Comparison of ENCODE assay signal across 16 mouse cellular contexts in genomic region chr12:4430061-4430825, GRCm38 (mm10). TPM values are rescaled to one million over a fixed set of nuclear protein-coding genes. Genes with fewer than 3 reads are reported as not detected.
DNase-seq lines count a peak whose midpoint lies in the region; ATAC-seq and TF ChIP-seq lines count a peak whose summit lies in the region.
"Had no signal": no experiment of that assay in that cellular context is flagged by ENCODE, and none has a peak within 500 bp of the region (broad histone marks: within the 10 kb centered on the region; RNA-seq: fewer than 3 reads in every experiment).

No protein-coding gene starts in this region.

- TF ChIP-seq EP300 in heart, adult 2 months (IDR thresholded peaks at IDR 0.05; ENCODE audit: insufficient read depth, low read depth, low read length) = no peak

- no peak for DNase-seq in heart, adult 2 months
- DNase-seq in heart, postnatal 25 days (ENCODE audit: low spot score) = no peak
- DNase-seq in 3T3-L1 (ENCODE audit: low read depth, low spot score) = peak; percentile 2
- DNase-seq in lung, postnatal 36 days = peak; percentile 62
- no peak for DNase-seq in cerebellum, postnatal 25 days
- DNase-seq in forebrain, embryonic 14.5 days (ENCODE audit: low spot score) = no peak
- DNase-seq: cerebellum, adult 9-11 months; gastrocnemius, postnatal 36 days; heart, postnatal 4 days had no signal

- H3K9ac ChIP-seq in heart, adult 2 months (ENCODE audit: low read depth, low read length) = peak overlapping the region; percentile 58
- no peak overlapping the region for H3K9ac ChIP-seq in midbrain, embryonic 13.5 days (replicated peaks)
- no peak overlapping the region for H3K9ac ChIP-seq in forebrain, embryonic 14.5 days (ENCODE audit: low read length)
- H3K9ac ChIP-seq: embryonic facial prominence, embryonic 13.5 days; forebrain, embryonic 13.5 days; liver, embryonic 12.5 days had no signal

- H3K4me1 ChIP-seq in heart, adult 2 months (ENCODE audit: control insufficient read depth, insufficient read depth, low read length) = peaks cover 2% of the 10 kb centered on the region; the same call in 1 of the 2 replicates
- H3K4me1 ChIP-seq in bone marrow, adult 2 months (ENCODE audit: control insufficient read depth, insufficient read depth, low read length) = no peaks in the 10 kb centered on the region; the same call in 1 of the 2 replicates
- H3K4me1 ChIP-seq in midbrain, embryonic 13.5 days (replicated peaks) = no peaks in the 10 kb centered on the region
- no peaks in the 10 kb centered on the region for H3K4me1 ChIP-seq in forebrain, embryonic 14.5 days (ENCODE audit: control insufficient read depth, insufficient read depth, low read length)
- H3K4me1 ChIP-seq: forebrain, embryonic 13.5 days; liver, embryonic 12.5 days; midbrain, embryonic 10.5 days had no signal

- WGBS in heart, adult 2 months = 54% methylated on average over 3 of the region's 3 CpGs
- WGBS in bone marrow, adult 2 months = 30% methylated on average over 3 of the region's 3 CpGs
- 80% methylated on average over 3 of the region's 3 CpGs for WGBS in midbrain, embryonic 13.5 days
- WGBS in forebrain, embryonic 14.5 days = 76% methylated on average over 3 of the region's 3 CpGs

- no peak for TF ChIP-seq CTCF in heart, adult 2 months (IDR thresholded peaks at IDR 0.05)
- no peak for TF ChIP-seq CTCF in bone marrow, adult 2 months (IDR thresholded peaks at IDR 0.05; ENCODE audit: control insufficient read depth, insufficient read depth, low read length)

- no peaks in the 10 kb centered on the region for H3K9me3 ChIP-seq in midbrain, embryonic 13.5 days
- H3K9me3 ChIP-seq in forebrain, embryonic 14.5 days (replicated peaks; ENCODE audit: control insufficient read depth, low read length) = no peaks in the 10 kb centered on the region
- H3K9me3 ChIP-seq: embryonic facial prominence, embryonic 13.5 days; forebrain, embryonic 13.5 days; liver, embryonic 12.5 days; midbrain, embryonic 10.5 days had no signal

- intact Hi-C loops in heart, adult 2 months (cut with DNase I) = no loop called here
- intact Hi-C loops in heart, postnatal 25 days (cut with DNase I) = no loop called here

- H3K79me2 ChIP-seq in heart, adult 2 months (replicated peaks; ENCODE audit: control insufficient read depth, insufficient read depth, low read length) = peaks cover 8% of the 10 kb centered on the region

- no peak for TF ChIP-seq POLR2A in heart, adult 2 months (IDR thresholded peaks at IDR 0.05; ENCODE audit: insufficient read depth, low read depth, low read length)
- no peak for TF ChIP-seq POLR2A in bone marrow, adult 2 months (IDR thresholded peaks at IDR 0.05; ENCODE audit: borderline replicate concordance, control insufficient read depth, low read depth, low read length)

- no peak for ATAC-seq in midbrain, embryonic 13.5 days
- ATAC-seq in forebrain, embryonic 14.5 days = no peak
- ATAC-seq: forebrain, embryonic 13.5 days; liver, embryonic 12.5 days had no signal

- peaks cover 3% of the 10 kb centered on the region; the same call in 1 of the 2 replicates for H3K36me3 ChIP-seq in heart, adult 2 months (ENCODE audit: control insufficient read depth, insufficient read depth, low read length)
- no peaks in the 10 kb centered on the region for H3K36me3 ChIP-seq in midbrain, embryonic 13.5 days
- H3K36me3 ChIP-seq in forebrain, embryonic 14.5 days (ENCODE audit: control insufficient read depth, insufficient read depth, low read length) = no peaks in the 10 kb centered on the region
- H3K36me3 ChIP-seq: embryonic facial prominence, embryonic 13.5 days; liver, embryonic 12.5 days; midbrain, embryonic 10.5 days had no signal

- H3K4me2 ChIP-seq in midbrain, embryonic 13.5 days (replicated peaks) = no peak overlapping the region
- H3K4me2 ChIP-seq in forebrain, embryonic 14.5 days (ENCODE audit: low read length) = no peak overlapping the region
- H3K4me2 ChIP-seq: embryonic facial prominence, embryonic 13.5 days; forebrain, embryonic 13.5 days; liver, embryonic 12.5 days had no signal

- H3K27ac ChIP-seq in heart, adult 2 months = no peak overlapping the region; the same call in 1 of the 2 replicates
- H3K27ac ChIP-seq in bone marrow, adult 2 months (ENCODE audit: control insufficient read depth, insufficient read depth, low read depth, low read length, poor library complexity) = peak overlapping the region; percentile 43; the same call in 1 of the 2 replicates
- H3K27ac ChIP-seq in midbrain, embryonic 13.5 days = no peak overlapping the region
- H3K27ac ChIP-seq in forebrain, embryonic 14.5 days (ENCODE audit: low read depth, low read length) = no peak overlapping the region
- H3K27ac ChIP-seq: embryonic facial prominence, embryonic 13.5 days; forebrain, embryonic 13.5 days; kidney, postnatal 0 days; liver, embryonic 12.5 days; midbrain, embryonic 10.5 days had no signal

- no peaks in the 10 kb centered on the region for H3K27me3 ChIP-seq in heart, adult 2 months (ENCODE audit: control insufficient read depth, insufficient read depth, low read length)
- H3K27me3 ChIP-seq in midbrain, embryonic 13.5 days = no peaks in the 10 kb centered on the region
- H3K27me3 ChIP-seq in forebrain, embryonic 14.5 days (replicated peaks; ENCODE audit: control insufficient read depth, insufficient read depth, low read length) = no peaks in the 10 kb centered on the region
- H3K27me3 ChIP-seq: embryonic facial prominence, embryonic 13.5 days; forebrain, embryonic 13.5 days; liver, embryonic 12.5 days had no signal

- H3K4me3 ChIP-seq in heart, adult 2 months = no peak overlapping the region
- H3K4me3 ChIP-seq in bone marrow, adult 2 months (replicated peaks; ENCODE audit: control insufficient read depth, low read depth, low read length) = no peak overlapping the region
- no peak overlapping the region for H3K4me3 ChIP-seq in midbrain, embryonic 13.5 days (replicated peaks)
- no peak overlapping the region for H3K4me3 ChIP-seq in forebrain, embryonic 14.5 days (ENCODE audit: low read depth, low read length)
- H3K4me3 ChIP-seq: embryonic facial prominence, embryonic 13.5 days; forebrain, embryonic 13.5 days; liver, embryonic 12.5 days; midbrain, embryonic 10.5 days had no signal

RNA-seq across cellular contexts. Expression of gene Ncoa1, which starts 46.7 kb away (rescaled TPM):
- total RNA-seq in heart, adult 2 months (2021) = 10 to 100 TPM; 30.2 to 32.6 TPM
- polyA plus RNA-seq in heart, adult 2 months (2012; rRNA removed) = 16.4 and 25.0 TPM in 2 replicates
- 10 to 100 TPM; 29.2 to 34.6 TPM for total RNA-seq in heart, postnatal 25 days (2021)
- polyA plus RNA-seq in bone marrow, adult 2 months (2011; ENCODE audit: insufficient read depth, insufficient read length, low replicate concordance, missing spikeins) = 4.5 and 16.2 TPM in 2 replicates
- 9.1 and 9.2 TPM in 2 replicates for polyA plus RNA-seq in midbrain, embryonic 13.5 days (2015; fragmentation: Nextera tagmentation; extraction: Ambion mirVana)
- polyA plus RNA-seq in forebrain, embryonic 14.5 days (2014; fragmentation: Nextera tagmentation; extraction: Ambion mirVana) = 17.8 and 19.6 TPM in 2 replicates

Comparison
In these comparisons a context has a peak if more than half of its experiments do, and no peak if none do; other contexts are left out.
1. DNase-seq: peak in 3T3-L1 (single experiment) and lung, postnatal 36 days (single experiment); none in heart, adult 2 months (0 of 2), heart, postnatal 25 days (single experiment), cerebellum, postnatal 25 days (0 of 2) and forebrain, embryonic 14.5 days (single experiment).